Mouse (Mus musculus) liver, adult 2 months (tissue): ENCODE measurements around the gene Chadl.

Source experiments
- CTCF ChIP-seq: fragments of 200-500 bp; IDR thresholded peaks from 2 replicates; pipeline ENCODE4 v1.5.1; 2011; ENCODE audit warnings: low read depth, low read length, control low read depth
- POLR2A ChIP-seq: fragments of 200-500 bp; IDR thresholded peaks from 2 replicates; pipeline ENCODE4 v1.6.1; 2011; ENCODE audit warnings: low read length, control low read depth; ENCODE audit not compliant: insufficient read depth; ENCODE audit errors: extremely low read depth

DNA sequence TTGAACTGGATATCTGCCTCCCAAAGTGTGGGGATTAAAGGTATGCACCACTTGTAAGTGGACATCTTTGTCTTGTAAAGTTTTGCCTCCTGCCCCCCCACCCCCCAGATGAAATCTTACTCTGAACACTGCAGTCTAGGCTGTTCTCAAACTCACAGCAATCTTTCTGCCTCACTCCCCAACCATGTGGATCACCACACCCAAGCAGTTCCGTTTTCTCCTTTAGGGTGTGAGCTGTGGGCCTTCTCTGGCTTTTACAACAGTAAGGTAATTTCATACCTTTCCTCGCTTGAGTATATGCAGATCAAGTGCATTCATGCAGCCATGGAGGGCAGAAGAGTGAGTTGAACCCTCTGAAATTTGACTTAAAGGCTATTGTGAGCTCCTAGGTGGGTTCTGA is 3.1 kb upstream of the Chadl start:
- TF ChIP-seq CTCF (no peak), POLR2A (no peak)
